Mouse (Mus musculus): ENCODE measurements at regions not wholly inside any gene's neighbourhood (a gene's known extent, or its start where the extent isn't known, plus 50 kb on each side); places are given as distances from the start of the nearest gene placed in this dataset.

- peak overlapping the region; percentile 65 for H3K4me3 ChIP-seq (ENCODE audit: low read depth, low read length)
- no peak overlapping the region for H3K27ac ChIP-seq (ENCODE audit: insufficient read depth, low read length)
- no peaks in the 10 kb centered on the region for H3K27me3 ChIP-seq (ENCODE audit: control insufficient read depth, insufficient read depth, low read length, poor library complexity, severe bottlenecking)
- no peak for TF ChIP-seq EP300 (IDR thresholded peaks at IDR 0.05; ENCODE audit: insufficient read depth, low read depth, low read length)
- TF ChIP-seq POLR2A (IDR thresholded peaks at IDR 0.05; ENCODE audit: insufficient read depth, low read length) = no peak
- no peak for TF ChIP-seq CTCF (IDR thresholded peaks at IDR 0.05; ENCODE audit: low read depth, low read length)
- no peaks in the 10 kb centered on the region; the same call in 1 of the 2 replicates for H3K9me3 ChIP-seq (replicated peaks; ENCODE audit: control insufficient read depth, insufficient read depth, low read length, poor library complexity, severe bottlenecking)
- peak overlapping the region; percentile 13; the same call in 1 of the 2 replicates for H3K9ac ChIP-seq (ENCODE audit: low read depth, poor library complexity, severe bottlenecking)
- no peaks in the 10 kb centered on the region for H3K36me3 ChIP-seq (ENCODE audit: control insufficient read depth, insufficient read depth, low read length, poor library complexity, severe bottlenecking)
- H3K4me1 ChIP-seq (ENCODE audit: control insufficient read depth, insufficient read depth, low read length) = peaks cover 3% of the 10 kb centered on the region
Measured at GRCm38 (mm10) chr3:115642001-115642845, 72.6 kb downstream of the S1pr1 start.

- peaks cover 3% of the 10 kb centered on the region for H3K4me1 ChIP-seq (ENCODE audit: control insufficient read depth, insufficient read depth, low read length)
- no peak for TF ChIP-seq CTCF (IDR thresholded peaks at IDR 0.05; ENCODE audit: low read depth, low read length)
- no peak for TF ChIP-seq EP300 (IDR thresholded peaks at IDR 0.05; ENCODE audit: insufficient read depth, low read depth, low read length)
- TF ChIP-seq POLR2A (IDR thresholded peaks at IDR 0.05; ENCODE audit: insufficient read depth, low read length) = no peak
- no peaks in the 10 kb centered on the region; the same call in 1 of the 2 replicates for H3K9me3 ChIP-seq (replicated peaks; ENCODE audit: control insufficient read depth, insufficient read depth, low read length, poor library complexity, severe bottlenecking)
- no peak overlapping the region for H3K27ac ChIP-seq (ENCODE audit: insufficient read depth, low read length)
- H3K4me3 ChIP-seq (ENCODE audit: low read depth, low read length) = no peak overlapping the region
- H3K9ac ChIP-seq (ENCODE audit: low read depth, poor library complexity, severe bottlenecking) = no peak overlapping the region
- no peaks in the 10 kb centered on the region for H3K27me3 ChIP-seq (ENCODE audit: control insufficient read depth, insufficient read depth, low read length, poor library complexity, severe bottlenecking)
- H3K36me3 ChIP-seq (ENCODE audit: control insufficient read depth, insufficient read depth, low read length, poor library complexity, severe bottlenecking) = no peaks in the 10 kb centered on the region
Measured at GRCm38 (mm10) chr3:115641411-115641810, 73.5 kb downstream of the S1pr1 start.

GRCm38 (mm10) chr3:115635487-115635886 lies 79.4 kb downstream of the S1pr1 start:
- TF ChIP-seq POLR2A (IDR thresholded peaks at IDR 0.05; ENCODE audit: insufficient read depth, low read length) (no peak), EP300 (IDR thresholded peaks at IDR 0.05; ENCODE audit: insufficient read depth, low read depth, low read length) (no peak), CTCF (IDR thresholded peaks at IDR 0.05; ENCODE audit: low read depth, low read length) (no peak)
- Histone ChIP-seq H3K9ac (ENCODE audit: low read depth, poor library complexity, severe bottlenecking) (no peak overlapping the region), H3K4me1 (ENCODE audit: control insufficient read depth, insufficient read depth, low read length) (no peaks in the 10 kb centered on the region), H3K4me3 (ENCODE audit: low read depth, low read length) (no peak overlapping the region), H3K36me3 (ENCODE audit: control insufficient read depth, insufficient read depth, low read length, poor library complexity, severe bottlenecking) (no peaks in the 10 kb centered on the region), H3K27me3 (ENCODE audit: control insufficient read depth, insufficient read depth, low read length, poor library complexity, severe bottlenecking) (no peaks in the 10 kb centered on the region), H3K27ac (ENCODE audit: insufficient read depth, low read length) (no peak overlapping the region), H3K9me3 (replicated peaks; ENCODE audit: control insufficient read depth, insufficient read depth, low read length, poor library complexity, severe bottlenecking) (no peaks in the 10 kb centered on the region; the same call in 1 of the 2 replicates)

- Histone ChIP-seq H3K4me3 (ENCODE audit: low read depth, low read length) (no peak overlapping the region), H3K4me1 (ENCODE audit: control insufficient read depth, insufficient read depth, low read length) (no peaks in the 10 kb centered on the region), H3K27me3 (ENCODE audit: control insufficient read depth, insufficient read depth, low read length, poor library complexity, severe bottlenecking) (no peaks in the 10 kb centered on the region), H3K9ac (ENCODE audit: low read depth, poor library complexity, severe bottlenecking) (no peak overlapping the region), H3K27ac (ENCODE audit: insufficient read depth, low read length) (no peak overlapping the region), H3K36me3 (ENCODE audit: control insufficient read depth, insufficient read depth, low read length, poor library complexity, severe bottlenecking) (no peaks in the 10 kb centered on the region), H3K9me3 (replicated peaks; ENCODE audit: control insufficient read depth, insufficient read depth, low read length, poor library complexity, severe bottlenecking) (no peaks in the 10 kb centered on the region; the same call in 1 of the 2 replicates)
- TF ChIP-seq CTCF (IDR thresholded peaks at IDR 0.05; ENCODE audit: low read depth, low read length) (no peak), EP300 (IDR thresholded peaks at IDR 0.05; ENCODE audit: insufficient read depth, low read depth, low read length) (no peak), POLR2A (IDR thresholded peaks at IDR 0.05; ENCODE audit: insufficient read depth, low read length) (no peak)
Measured at GRCm38 (mm10) chr3:115635081-115635480, 79.8 kb downstream of the S1pr1 start.

GRCm38 (mm10) chr3:115632417-115632743 lies 82.5 kb downstream of the S1pr1 start:
- Histone ChIP-seq H3K4me1 (ENCODE audit: control insufficient read depth, insufficient read depth, low read length) (no peaks in the 10 kb centered on the region), H3K9me3 (replicated peaks; ENCODE audit: control insufficient read depth, insufficient read depth, low read length, poor library complexity, severe bottlenecking) (no peaks in the 10 kb centered on the region), H3K36me3 (ENCODE audit: control insufficient read depth, insufficient read depth, low read length, poor library complexity, severe bottlenecking) (no peaks in the 10 kb centered on the region), H3K27me3 (ENCODE audit: control insufficient read depth, insufficient read depth, low read length, poor library complexity, severe bottlenecking) (no peaks in the 10 kb centered on the region), H3K27ac (ENCODE audit: insufficient read depth, low read length) (no peak overlapping the region), H3K4me3 (ENCODE audit: low read depth, low read length) (no peak overlapping the region), H3K9ac (ENCODE audit: low read depth, poor library complexity, severe bottlenecking) (no peak overlapping the region)
- TF ChIP-seq CTCF (IDR thresholded peaks at IDR 0.05; ENCODE audit: low read depth, low read length) (no peak), EP300 (IDR thresholded peaks at IDR 0.05; ENCODE audit: insufficient read depth, low read depth, low read length) (no peak), POLR2A (IDR thresholded peaks at IDR 0.05; ENCODE audit: insufficient read depth, low read length) (no peak)

Measured in ES-Bruce4 (cell line).